ENCODE assay signal across 8 mouse cellular contexts in the genomic region with DNA sequence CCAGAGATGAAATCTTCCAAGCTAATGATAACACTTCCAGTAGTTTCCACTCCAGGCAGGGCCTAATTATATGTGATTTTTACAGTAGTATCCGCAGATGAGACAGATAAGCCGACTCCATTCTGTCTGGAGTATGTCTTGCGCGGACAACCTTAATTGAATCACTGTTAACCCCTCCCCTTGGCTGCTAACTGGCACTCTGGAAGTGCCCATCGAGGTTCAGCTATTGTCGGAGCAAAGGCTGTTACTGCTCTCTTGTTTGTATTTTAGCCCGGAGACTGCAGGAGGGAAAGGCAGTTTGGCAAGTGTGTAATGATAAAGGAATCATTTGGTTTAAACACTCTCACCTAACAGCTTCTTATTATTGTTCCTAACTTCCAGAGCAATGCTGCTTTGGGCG.
DNase-seq lines count a peak whose midpoint lies in the region; ATAC-seq and TF ChIP-seq lines count a peak whose summit lies in the region.

No protein-coding gene starts in this region.

- no peak overlapping the region for H3K9ac ChIP-seq in heart, adult 2 months (ENCODE audit: low read depth, low read length)
- H3K9ac ChIP-seq in hindbrain, embryonic 12.5 days = no peak overlapping the region
- H3K9ac ChIP-seq in midbrain, embryonic 11.5 days (ENCODE audit: low read length) = peak overlapping the region; percentile 67

- no peaks in the 10 kb centered on the region for H3K36me3 ChIP-seq in heart, adult 2 months (ENCODE audit: control insufficient read depth, insufficient read depth, low read length)
- H3K36me3 ChIP-seq in hindbrain, embryonic 12.5 days = no peaks in the 10 kb centered on the region
- no peaks in the 10 kb centered on the region for H3K36me3 ChIP-seq in midbrain, embryonic 11.5 days (ENCODE audit: control insufficient read depth, insufficient read depth, low read length)

- TF ChIP-seq CTCF in heart, adult 2 months (IDR thresholded peaks at IDR 0.05) = no peak

- no peak for TF ChIP-seq EP300 in heart, adult 2 months (IDR thresholded peaks at IDR 0.05; ENCODE audit: insufficient read depth, low read depth, low read length)

- no peak for TF ChIP-seq POLR2A in heart, adult 2 months (IDR thresholded peaks at IDR 0.05; ENCODE audit: insufficient read depth, low read depth, low read length)

- ATAC-seq in hindbrain, embryonic 12.5 days (ENCODE audit: low FRiP score) = no peak
- ATAC-seq in midbrain, embryonic 11.5 days (ENCODE audit: low FRiP score) = no peak
- no peak for ATAC-seq in megakaryocyte-erythroid progenitor cell, adult 5-6 weeks (replicated peaks; ENCODE audit: low FRiP score, low TSS enrichment, poor library complexity, severe bottlenecking)

- no peaks in the 10 kb centered on the region for H3K9me3 ChIP-seq in hindbrain, embryonic 12.5 days (replicated peaks)
- no peaks in the 10 kb centered on the region for H3K9me3 ChIP-seq in midbrain, embryonic 11.5 days (ENCODE audit: control insufficient read depth, low read length)

- H3K27me3 ChIP-seq in heart, adult 2 months (ENCODE audit: control insufficient read depth, insufficient read depth, low read length) = no peaks in the 10 kb centered on the region
- H3K27me3 ChIP-seq in hindbrain, embryonic 12.5 days = no peaks in the 10 kb centered on the region
- no peaks in the 10 kb centered on the region for H3K27me3 ChIP-seq in midbrain, embryonic 11.5 days (ENCODE audit: control insufficient read depth, insufficient read depth, low read length)

- no peak for DNase-seq in heart, adult 2 months
- no peak for DNase-seq in heart, postnatal 36 days
- peak; percentile 90 for DNase-seq in MN1 (ENCODE audit: low spot score)
- DNase-seq in midbrain, embryonic 11.5 days (ENCODE audit: low spot score, missing footprints) = peak; percentile 89
- no peak for DNase-seq in frontal cortex, postnatal 14 days (ENCODE audit: low spot score in 2 of 2)
- no peak for DNase-seq in layer of hippocampus, postnatal 36 days

- H3K4me1 ChIP-seq in heart, adult 2 months (ENCODE audit: control insufficient read depth, insufficient read depth, low read length) = peaks cover 6% of the 10 kb centered on the region
- peaks cover 21% of the 10 kb centered on the region for H3K4me1 ChIP-seq in hindbrain, embryonic 12.5 days
- H3K4me1 ChIP-seq in midbrain, embryonic 11.5 days (ENCODE audit: control insufficient read depth, insufficient read depth, low read length) = peaks cover 27% of the 10 kb centered on the region

- peak overlapping the region; percentile 62 for H3K27ac ChIP-seq in heart, adult 2 months
- peak overlapping the region; percentile 40 for H3K27ac ChIP-seq in hindbrain, embryonic 12.5 days
- H3K27ac ChIP-seq in midbrain, embryonic 11.5 days (ENCODE audit: low read depth, low read length) = peak overlapping the region; percentile 64

- WGBS in heart, adult 2 months = 19% methylated on average over 8 of the region's 8 CpGs
- 9% methylated on average over 8 of the region's 8 CpGs for WGBS in hindbrain, embryonic 12.5 days
- WGBS in midbrain, embryonic 11.5 days = 5% methylated on average over 8 of the region's 8 CpGs

- intact Hi-C loops in heart, adult 2 months (cut with DNase I) = loop anchor here (5.0 kb wide), 1 partner anchor 46 kb away; no protein-coding TSS in a partner anchor
- intact Hi-C loops in heart, postnatal 36 days (cut with DNase I) = no loop called here

- peak overlapping the region; percentile 56 for H3K4me3 ChIP-seq in heart, adult 2 months
- no peak overlapping the region for H3K4me3 ChIP-seq in hindbrain, embryonic 12.5 days
- no peak overlapping the region for H3K4me3 ChIP-seq in midbrain, embryonic 11.5 days (ENCODE audit: low read depth, low read length)

- H3K4me2 ChIP-seq in hindbrain, embryonic 12.5 days (replicated peaks) = peak overlapping the region; percentile 73
- peak overlapping the region; percentile 46 for H3K4me2 ChIP-seq in midbrain, embryonic 11.5 days

- no peaks in the 10 kb centered on the region for H3K79me2 ChIP-seq in heart, adult 2 months (replicated peaks; ENCODE audit: control insufficient read depth, insufficient read depth, low read length)

Comparison
In these comparisons a context has a peak if more than half of its experiments do, and no peak if none do; other contexts are left out.
1. DNase-seq: peak in MN1 (single experiment) and midbrain, embryonic 11.5 days (single experiment); none in heart, adult 2 months (0 of 2), heart, postnatal 36 days (0 of 2), frontal cortex, postnatal 14 days (0 of 2) and layer of hippocampus, postnatal 36 days (0 of 2).
2. Peak in every context shown above with its lines, with median percentiles within 50 percentile points of each other: H3K27ac ChIP-seq.